Mouse (Mus musculus) cerebellum, adult 2 months (tissue): ENCODE data around the gene Ttll11.

Experiments
- CTCF ChIP-seq: fragments of 200-500 bp; IDR thresholded peaks from 2 replicates; pipeline ENCODE4 v1.5.1; 2011; ENCODE audit warnings: low read depth, mild to moderate bottlenecking, control low read depth, low read length, moderate library complexity, borderline replicate concordance; ENCODE audit not compliant: insufficient read depth
- POLR2A ChIP-seq: fragments of 200-500 bp; IDR thresholded peaks from 2 replicates; pipeline ENCODE4 v1.6.1; 2011; ENCODE audit warnings: low read length, control low read depth, borderline replicate concordance; ENCODE audit not compliant: insufficient read depth

DNA sequence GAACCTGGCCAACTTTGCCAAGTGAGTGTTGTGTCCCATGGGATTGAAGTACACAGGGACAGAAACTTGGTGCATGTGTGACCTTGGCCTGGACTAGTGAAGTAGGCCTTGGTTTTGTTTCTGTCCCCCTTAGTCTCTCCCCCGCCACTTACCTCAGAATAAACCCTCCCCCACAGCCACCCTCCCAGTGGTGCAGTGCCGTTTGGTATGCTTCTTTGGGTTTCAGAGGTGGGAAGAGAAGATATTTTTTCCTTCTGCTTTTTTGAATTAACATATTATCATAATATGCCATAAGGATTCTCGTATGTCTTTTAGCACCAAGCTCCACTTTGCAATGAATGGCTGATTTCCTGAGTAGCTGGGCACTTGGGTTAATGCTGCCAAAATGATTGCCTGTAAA lies 264.2 kb downstream of the Ttll11 start:
- TF ChIP-seq CTCF, result no peak
- TF ChIP-seq POLR2A, result no peak
